Mouse (Mus musculus) thymus, postnatal 0 days (tissue): ENCODE data around the gene Idh3a. TPM values are rescaled to one million over a fixed set of nuclear protein-coding genes. Genes with fewer than 3 reads are reported as not detected.
"Not testable (repeated sequence)": the region's sequence is repeated elsewhere in the genome, so short reads cannot be mapped to it uniquely, and the experiment has no call there.

Experiments used
- DNase-seq: peaks from one replicate; pipeline ENCODE4 v3.0.0-alpha.2; 2015; ENCODE audit warnings: low spot score
- polyA plus RNA-seq: library from polyadenylated mRNA; unstranded; fragments of >200 nt; fragmentation: Nextera tagmentation; extraction: Ambion mirVana; gene quantifications from 2 replicates; pipeline ENCODE4 v1.2.1, GENCODE M21; 2015

Idh3a gene
- polyA plus RNA-seq, 1 experiment from 2014 or later, result 145 TPM

- DNase-seq, result no peak
Measured at GRCm38 (mm10) chr9:54585839-54586198, 315 bp upstream of the Idh3a start.

- no peak for DNase-seq
Measured at GRCm38 (mm10) chr9:54587863-54588262, 1.7 kb downstream of the Idh3a start.

DNA sequence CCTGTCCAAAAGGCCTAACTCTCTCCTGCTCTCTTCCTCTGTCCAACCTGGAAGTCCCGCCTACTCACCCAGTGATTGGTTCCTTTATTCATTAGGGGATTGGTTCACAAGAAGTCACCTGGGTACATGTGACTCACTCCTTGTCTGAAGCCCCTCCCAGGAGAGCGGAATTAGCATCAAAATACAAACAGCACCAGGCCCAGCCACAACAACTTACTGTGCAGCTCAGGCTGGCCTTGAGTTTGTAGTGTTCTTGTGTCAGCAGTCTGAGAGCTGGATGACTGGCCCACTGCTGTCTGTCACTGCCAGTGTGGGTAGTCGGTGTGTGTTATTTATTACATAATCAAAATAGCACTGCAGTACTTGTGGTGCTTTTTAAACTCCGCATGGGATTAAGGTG is 7.5 kb downstream of the Idh3a start:
- not testable (repeated sequence) for DNase-seq

DNA sequence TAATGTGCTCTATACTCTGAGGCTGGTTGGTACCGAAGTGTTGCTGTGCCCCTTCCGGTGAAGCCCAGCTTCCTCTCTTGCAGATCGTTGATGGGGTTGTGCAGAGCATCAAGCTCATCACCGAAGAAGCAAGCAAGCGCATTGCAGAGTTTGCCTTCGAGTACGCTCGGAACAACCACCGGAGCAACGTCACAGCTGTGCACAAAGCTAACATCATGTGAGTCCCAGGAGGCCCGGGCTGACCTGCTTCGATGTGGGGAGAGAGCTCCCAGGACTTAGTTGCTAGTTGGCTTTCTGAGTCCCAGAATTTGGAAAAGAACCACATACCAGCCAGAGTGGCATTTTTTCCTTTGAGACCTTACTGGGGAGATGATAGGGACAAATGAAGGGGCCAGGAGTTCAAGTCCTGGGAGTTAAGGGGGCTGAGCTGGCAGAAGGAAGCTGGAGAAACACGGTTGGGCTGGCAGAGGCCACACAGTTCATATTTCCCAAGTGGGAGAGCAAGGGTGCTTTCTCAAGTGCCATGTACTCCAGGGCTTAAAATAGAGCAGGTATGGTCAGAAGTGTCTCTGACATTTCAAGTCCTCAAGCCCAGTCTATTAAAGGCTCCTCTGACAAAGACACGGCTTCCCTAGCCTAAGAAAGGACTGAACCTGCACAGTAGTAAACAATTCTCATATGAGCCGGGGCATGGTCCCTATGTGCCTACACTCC is 10.8 kb downstream of the Idh3a start:
- DNase-seq, result no peak

- DNase-seq, result no peak
Measured at GRCm38 (mm10) chr9:54602386-54602785, 16.3 kb downstream of the Idh3a start.

GRCm38 (mm10) chr9:54602916-54603315 is 16.8 kb downstream of the Idh3a start:
- no peak for DNase-seq

DNA sequence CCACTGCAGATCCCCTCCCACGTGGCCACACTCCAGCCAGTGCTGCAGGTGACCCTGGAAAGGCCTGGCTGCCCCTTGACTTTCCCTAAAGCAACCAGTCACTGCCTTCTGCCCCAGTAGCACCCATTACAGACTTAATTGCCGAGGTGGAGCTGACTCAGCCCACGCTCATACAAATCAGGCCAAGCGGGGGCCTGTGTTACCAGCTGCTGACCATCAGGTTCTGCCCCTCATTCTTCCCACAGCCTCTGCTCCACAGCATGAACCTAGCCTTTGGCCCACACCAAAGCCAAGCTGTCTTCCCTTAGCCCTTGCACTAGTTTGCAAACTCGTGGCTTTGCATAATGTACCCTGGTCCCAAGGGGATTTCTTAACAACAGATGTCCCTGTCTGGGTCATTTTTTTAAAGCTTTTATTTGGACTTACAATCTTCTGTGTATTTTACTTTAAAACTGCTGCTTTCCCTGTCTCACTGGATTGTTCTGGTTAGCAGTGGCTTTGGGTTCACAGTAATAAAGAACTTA is 18.1 kb downstream of the Idh3a start:
- no peak for DNase-seq

GRCm38 (mm10) chr9:54604886-54605285 is 18.8 kb downstream of the Idh3a start:
- peak; percentile 38 for DNase-seq

DNA sequence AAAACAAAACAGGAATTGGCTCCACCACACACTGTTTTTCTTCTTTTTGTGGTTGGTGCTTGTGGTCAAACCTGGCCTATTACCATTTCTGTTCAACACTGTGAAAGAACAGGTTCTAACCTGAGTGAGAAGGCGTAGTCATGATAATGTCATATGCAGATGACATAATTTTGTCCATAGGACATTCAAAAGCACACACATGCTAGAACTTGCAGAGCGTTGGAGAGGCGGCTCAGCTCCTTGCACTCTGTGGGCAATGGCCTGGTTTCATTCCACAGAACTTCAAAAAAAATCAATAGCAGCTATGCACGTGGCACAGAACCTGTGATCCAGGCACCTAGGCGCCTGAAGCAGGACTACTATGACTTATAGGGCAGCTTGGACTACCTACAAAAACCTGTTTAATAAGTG is 26.7 kb downstream of the Idh3a start:
- peak; percentile 15 for DNase-seq

DNA sequence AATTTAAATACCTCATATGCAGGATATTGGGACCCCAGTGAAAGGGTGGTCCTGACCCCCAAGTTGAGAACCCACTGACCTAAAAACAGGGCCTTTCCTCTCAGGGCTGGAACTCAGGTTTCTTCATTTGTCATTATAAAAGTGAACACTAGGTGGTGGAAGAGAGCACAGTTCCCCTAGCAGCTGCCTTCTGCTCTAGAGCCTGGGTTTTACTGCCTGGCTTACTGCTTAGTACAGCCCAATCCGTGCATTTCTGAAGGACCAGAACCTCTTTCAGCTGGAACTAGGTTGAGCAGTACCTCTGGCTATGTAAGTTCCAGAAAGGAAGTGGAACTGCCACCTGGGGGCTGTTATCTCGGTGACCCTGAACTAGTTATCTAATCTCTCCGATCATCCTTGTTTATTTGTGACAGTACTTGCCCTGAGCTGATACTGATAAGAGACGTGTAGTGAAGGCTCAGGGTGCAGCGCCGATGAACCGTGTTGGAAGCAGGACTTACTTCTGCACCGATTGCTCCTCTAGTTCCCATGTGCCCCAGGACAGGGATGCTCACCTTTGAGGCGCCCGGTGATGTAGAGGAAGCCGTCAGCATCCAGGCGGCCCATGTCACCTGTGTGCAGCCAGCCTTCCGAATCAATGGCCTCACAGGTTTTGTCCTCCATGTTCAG is 28.2 kb downstream of the Idh3a start:
- peak; percentile 64 for DNase-seq

DNA sequence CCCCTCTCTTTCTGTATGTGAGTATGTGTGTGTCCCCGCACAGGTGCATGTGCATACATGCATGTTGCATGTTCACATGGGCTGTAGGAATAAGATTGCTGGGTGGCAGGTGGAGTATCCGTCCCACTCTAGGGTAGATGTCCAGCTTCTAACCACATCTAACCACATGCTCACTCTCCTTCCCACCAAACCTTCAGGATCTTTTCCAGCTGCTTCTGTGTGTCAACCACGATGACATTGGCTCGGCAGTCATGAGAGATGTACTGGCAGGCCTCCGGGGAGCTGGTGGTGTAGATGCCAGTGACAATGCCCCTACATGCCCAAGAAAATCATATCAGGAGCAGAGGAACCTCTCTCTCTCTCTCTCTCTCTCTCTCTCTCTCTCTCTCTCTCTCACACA is 41.1 kb downstream of the Idh3a start:
- no peak for DNase-seq

DNA sequence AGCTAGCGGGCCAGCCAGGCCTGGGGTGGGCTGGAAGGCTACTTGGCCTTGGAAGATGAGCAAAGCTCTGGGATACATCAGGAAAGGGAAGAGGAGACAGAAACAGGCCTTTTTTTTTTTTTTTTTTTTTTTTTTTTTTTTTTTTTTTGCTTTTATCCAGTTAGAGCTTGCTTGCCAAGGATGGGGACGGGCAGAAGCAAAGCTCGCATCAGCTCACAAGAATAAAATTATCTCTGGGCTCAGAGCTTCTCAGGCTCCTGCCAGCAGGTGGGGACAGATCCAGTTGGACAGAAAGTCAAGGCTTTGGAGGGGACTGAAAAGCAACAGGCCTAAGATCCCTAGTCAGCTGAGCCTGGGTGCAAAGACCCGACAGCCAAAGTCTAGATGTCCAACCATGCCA is 42.6 kb downstream of the Idh3a start:
- no peak for DNase-seq

DNA sequence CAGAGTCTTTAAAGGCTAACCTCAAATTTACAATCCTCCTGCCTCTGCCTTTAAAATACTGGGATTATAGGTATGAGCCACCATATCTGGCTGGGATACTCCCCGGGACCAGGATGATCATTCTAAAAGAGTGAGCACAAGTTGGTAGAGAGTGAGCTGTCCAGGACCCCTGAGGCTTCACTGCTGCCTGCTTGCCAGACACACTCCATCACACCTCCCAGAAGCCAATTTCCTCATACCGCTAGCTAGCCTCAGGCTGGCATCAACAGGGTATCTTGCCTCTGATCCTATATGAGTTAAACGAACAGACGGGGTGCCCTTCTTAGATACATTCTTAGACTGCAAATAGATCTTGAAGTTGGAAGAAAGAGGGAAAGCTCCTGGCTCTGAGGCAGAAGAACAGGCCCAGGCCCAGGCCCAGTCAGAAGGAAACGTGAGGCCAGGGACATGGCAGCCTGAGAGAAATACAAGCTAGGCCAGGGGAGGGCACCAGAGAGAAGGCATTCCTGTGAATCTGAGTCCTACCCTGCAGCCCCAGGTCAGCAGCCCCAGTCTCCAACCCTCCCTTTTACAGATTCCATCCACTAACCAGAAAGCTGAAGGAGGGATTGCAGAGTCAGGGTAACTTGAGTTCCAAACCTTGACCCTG is 43.6 kb downstream of the Idh3a start:
- no peak for DNase-seq

DNA sequence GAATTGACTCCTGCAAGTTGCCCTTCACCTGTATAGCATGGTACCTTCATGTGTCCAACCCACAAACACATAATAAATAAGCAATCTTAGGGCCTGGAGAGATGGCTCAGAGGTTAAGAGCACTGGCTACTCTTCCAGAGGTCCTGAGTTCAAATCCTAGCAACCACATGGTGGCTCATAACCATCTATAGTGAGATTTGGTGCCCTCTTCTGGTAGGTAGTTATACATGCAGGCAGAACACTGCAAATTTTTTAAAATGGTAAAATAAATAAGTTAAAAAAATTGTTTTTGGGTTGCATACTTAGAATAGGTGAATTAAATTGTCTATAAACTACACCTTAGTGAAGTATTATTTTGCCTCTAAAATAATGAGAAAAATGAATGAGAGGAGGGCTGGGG is 44.8 kb downstream of the Idh3a start:
- no peak for DNase-seq

- no peak for DNase-seq
Measured at GRCm38 (mm10) chr9:54633401-54633800, 47.3 kb downstream of the Idh3a start.

DNA sequence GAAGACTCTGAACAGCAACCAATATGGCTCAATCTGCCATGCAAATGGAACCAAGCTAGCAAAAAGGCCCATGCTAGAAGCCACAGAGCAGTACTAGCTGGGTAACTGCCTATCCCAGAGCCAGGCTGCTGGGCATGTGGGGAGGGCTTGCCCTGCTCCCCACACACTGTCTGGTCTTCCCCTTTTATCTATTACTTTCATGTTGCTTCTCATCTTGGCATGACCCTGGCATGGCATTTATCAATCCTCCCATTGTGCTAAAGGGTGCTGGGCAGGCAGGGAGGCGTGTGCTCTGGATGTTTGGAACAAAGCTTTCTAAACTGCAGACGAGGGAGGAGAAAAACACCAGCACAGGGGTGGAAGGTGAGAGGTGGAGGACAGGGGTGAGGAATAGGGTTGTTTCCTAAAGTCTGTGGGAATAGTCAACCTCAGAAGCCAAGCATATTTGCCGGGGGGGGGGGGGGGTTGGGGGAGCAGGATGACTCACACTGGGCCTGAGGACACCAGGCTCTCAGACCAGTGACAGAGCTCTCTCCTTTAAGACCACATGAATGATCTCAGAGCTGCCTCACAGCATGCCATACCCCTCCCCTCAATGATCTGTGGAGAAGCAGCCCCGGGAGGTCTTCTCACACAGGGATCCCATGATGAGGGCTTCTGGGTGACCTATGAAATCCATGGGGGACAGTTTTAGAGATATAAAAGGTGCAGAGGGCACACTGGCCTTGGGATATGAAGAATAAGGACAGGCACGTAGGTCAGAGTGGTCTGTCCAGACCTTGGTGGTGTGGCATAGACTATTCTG is 51.6 kb downstream of the Idh3a start:
- DNase-seq, result no peak

DNA sequence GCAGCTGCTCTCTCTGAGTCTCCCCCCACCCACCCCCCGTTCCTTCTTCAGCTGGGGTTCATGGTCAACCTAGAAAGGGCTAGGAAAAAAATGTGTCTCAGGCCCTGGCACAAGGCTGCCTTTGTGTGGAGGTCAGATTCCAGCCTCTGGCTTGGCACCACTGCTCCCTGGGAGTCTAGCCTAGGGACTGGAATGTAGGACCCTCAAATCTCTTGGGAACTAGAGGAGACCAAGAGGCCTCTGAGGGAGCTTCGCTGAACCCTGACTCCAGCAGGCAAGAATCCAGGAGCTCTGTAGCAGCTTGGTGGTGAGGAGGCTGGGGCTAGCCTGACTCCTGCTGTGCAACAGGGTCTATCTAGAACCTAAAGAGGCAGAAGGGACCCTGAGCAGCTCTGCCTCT is 53.1 kb downstream of the Idh3a start:
- no peak for DNase-seq

GRCm38 (mm10) chr9:54641548-54641947 is 55.4 kb downstream of the Idh3a start:
- DNase-seq, result no peak

- DNase-seq, result no peak
Measured at GRCm38 (mm10) chr9:54642149-54642548, 56.0 kb downstream of the Idh3a start.

- DNase-seq, result peak; percentile 29
Measured at GRCm38 (mm10) chr9:54642556-54642955, 56.4 kb downstream of the Idh3a start.

- DNase-seq, result no peak
Measured at GRCm38 (mm10) chr9:54643179-54643578, 57.0 kb downstream of the Idh3a start.

DNA sequence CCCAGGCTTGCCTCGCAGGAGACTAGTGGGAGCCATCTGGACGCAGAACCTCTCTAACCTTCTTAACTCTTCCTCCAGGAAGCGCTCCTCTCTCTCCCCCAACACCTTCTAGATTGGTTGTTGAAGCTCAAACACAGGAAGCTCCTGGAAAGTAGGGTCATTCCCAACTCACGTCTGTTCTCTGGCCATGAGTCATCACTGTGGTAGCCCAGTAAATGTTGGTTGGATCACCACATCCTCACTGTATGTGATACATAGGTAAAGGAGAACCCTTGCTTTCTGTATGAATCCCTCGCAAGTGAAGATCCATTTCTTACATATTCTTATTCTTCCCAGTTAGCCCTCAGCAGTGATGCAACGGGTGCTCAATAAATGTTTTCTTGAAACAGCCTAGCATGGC is 59.4 kb downstream of the Idh3a start:
- no peak for DNase-seq
